Mouse (Mus musculus) forebrain, embryonic 11.5 days (tissue): ENCODE measurements at regions not wholly inside any gene's neighbourhood (a gene's known extent, or its start where the extent isn't known, plus 50 kb on each side); places are given as distances from the start of the nearest gene placed in this dataset.

Experiments
- ATAC-seq: fragments of 200-750 bp; cut with Nextera tagmentation; replicated peaks from 2 replicates; pipeline ENCODE4 v1.8.0; 2017; ENCODE audit warnings: moderate TSS enrichment; ENCODE audit not compliant: low FRiP score
- DNase-seq: peaks from one replicate; pipeline ENCODE4 v3.0.0-alpha.2; 2017; ENCODE audit warnings: low spot score
- H3K27ac ChIP-seq: fragments of 300-500 bp; sonication (generic); 2 replicates; pipeline ENCODE4 v1.5.1; 2014; ENCODE audit warnings: low read depth, low read length
- H3K27me3 ChIP-seq: fragments of 300-500 bp; sonication (generic); 2 replicates; pipeline ENCODE4 v1.6.1; 2014; ENCODE audit warnings: mild to moderate bottlenecking, low read length, mixed read lengths; ENCODE audit not compliant: control insufficient read depth, insufficient read depth
- H3K36me3 ChIP-seq: fragments of 300-500 bp; sonication (generic); 2 replicates; pipeline ENCODE4 v1.6.1; 2014; ENCODE audit warnings: mild to moderate bottlenecking, low read length, moderate library complexity, mixed read lengths; ENCODE audit not compliant: control insufficient read depth, insufficient read depth
- H3K4me1 ChIP-seq: fragments of 300-500 bp; sonication (generic); replicated peaks from 2 replicates; pipeline ENCODE4 v1.6.1; 2014; ENCODE audit warnings: low read length, mixed read lengths; ENCODE audit not compliant: control insufficient read depth, insufficient read depth
- H3K4me2 ChIP-seq: fragments of 300-500 bp; sonication (generic); 2 replicates; pipeline ENCODE4 v1.6.1; 2014; ENCODE audit warnings: low read depth, mild to moderate bottlenecking, low read length, moderate library complexity, mixed read lengths; ENCODE audit not compliant: severe bottlenecking
- H3K4me3 ChIP-seq: fragments of 300-500 bp; sonication (generic); 2 replicates; pipeline ENCODE4 v1.5.1; 2014; ENCODE audit warnings: low read depth, low read length
- H3K9ac ChIP-seq: fragments of 300-500 bp; sonication (generic); 2 replicates; pipeline ENCODE4 v1.6.1; 2014; ENCODE audit warnings: low read length
- H3K9me3 ChIP-seq: fragments of 300-500 bp; sonication (generic); 2 replicates; pipeline ENCODE4 v1.6.1; 2016; ENCODE audit warnings: low read length, mixed read lengths; ENCODE audit not compliant: control insufficient read depth
- WGBS: fragments of 180-500 bp; shearing (Covaris S2); extraction: QIAGEN DNeasy Blood & Tissue Kit; methylation state at CpG from one replicate; pipeline ENCODE4 v1.1.7; 2014; 5-methylcytosine and 5-hydroxymethylcytosine counted together

DNA sequence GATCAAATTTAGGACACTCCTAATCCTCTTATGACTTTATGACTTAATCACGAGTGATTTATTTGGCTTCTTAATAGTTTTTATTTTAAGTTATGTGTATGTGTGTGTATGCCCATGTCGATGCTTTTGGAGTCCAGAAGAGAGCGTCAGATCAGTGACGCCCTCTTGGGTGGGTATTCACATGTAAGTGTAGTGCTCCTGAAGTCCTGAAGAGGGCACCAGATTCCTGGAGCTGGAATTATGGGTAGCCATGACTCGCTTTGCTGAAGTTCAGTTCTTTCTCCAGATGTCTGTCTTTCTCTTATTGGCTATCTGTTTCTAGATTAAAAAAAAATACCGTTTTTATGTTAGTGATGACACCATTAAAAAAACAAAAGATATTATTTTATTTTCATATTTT lies 251.0 kb downstream of the Ipmk start:
- 90% methylated on average over 6 of the region's 6 CpGs for WGBS
- Histone ChIP-seq H3K36me3 (no peaks in the 10 kb centered on the region), H3K27me3 (no peaks in the 10 kb centered on the region), H3K9ac (no peak overlapping the region), H3K9me3 (no peaks in the 10 kb centered on the region), H3K4me1 (no peaks in the 10 kb centered on the region), H3K4me3 (no peak overlapping the region), H3K27ac (no peak overlapping the region), H3K4me2 (no peak overlapping the region)
- ATAC-seq = no peak
- DNase-seq = no peak

- DNase-seq (no peak), ATAC-seq (no peak)
- no peak overlapping the region for H3K4me3 ChIP-seq
- no peak overlapping the region for H3K4me2 ChIP-seq
- H3K9me3 ChIP-seq = no peaks in the 10 kb centered on the region
- H3K4me1 ChIP-seq = no peaks in the 10 kb centered on the region
- H3K27ac ChIP-seq = no peak overlapping the region
- H3K36me3 ChIP-seq = no peaks in the 10 kb centered on the region
- no peaks in the 10 kb centered on the region for H3K27me3 ChIP-seq
- 93% methylated on average over 4 of the region's 4 CpGs for WGBS
- H3K9ac ChIP-seq = no peak overlapping the region
Observed at GRCm38 (mm10) chr10:71613736-71614135, 266.2 kb downstream of the Ipmk start.

DNA sequence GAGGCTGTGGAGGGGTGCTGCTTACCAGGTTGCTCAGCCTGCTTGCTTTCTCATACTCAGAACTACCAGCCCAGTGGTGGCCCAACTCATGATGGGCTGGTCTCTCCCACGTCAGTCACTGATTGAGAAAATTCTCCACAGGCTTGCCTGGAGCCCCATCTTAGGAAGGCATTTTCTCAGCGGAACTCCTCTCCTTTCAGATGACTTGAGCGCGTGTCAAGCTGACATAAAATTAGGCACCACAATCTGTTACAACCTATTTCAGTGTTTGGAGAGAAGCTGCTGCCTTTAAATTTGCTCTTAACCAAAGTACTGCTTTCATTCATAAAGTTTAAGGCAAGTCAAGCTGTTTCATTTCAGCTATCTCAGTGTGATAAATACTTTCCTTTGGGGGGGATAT lies 269.6 kb downstream of the Ipmk start:
- 90% methylated on average over 4 of the region's 4 CpGs for WGBS
- no peak overlapping the region for H3K27ac ChIP-seq
- no peak for DNase-seq
- H3K4me3 ChIP-seq = no peak overlapping the region
- H3K27me3 ChIP-seq = no peaks in the 10 kb centered on the region
- no peak overlapping the region for H3K9ac ChIP-seq
- H3K4me1 ChIP-seq = no peaks in the 10 kb centered on the region
- H3K36me3 ChIP-seq = no peaks in the 10 kb centered on the region
- H3K4me2 ChIP-seq = no peak overlapping the region
- H3K9me3 ChIP-seq = no peaks in the 10 kb centered on the region
- no peak for ATAC-seq

DNA sequence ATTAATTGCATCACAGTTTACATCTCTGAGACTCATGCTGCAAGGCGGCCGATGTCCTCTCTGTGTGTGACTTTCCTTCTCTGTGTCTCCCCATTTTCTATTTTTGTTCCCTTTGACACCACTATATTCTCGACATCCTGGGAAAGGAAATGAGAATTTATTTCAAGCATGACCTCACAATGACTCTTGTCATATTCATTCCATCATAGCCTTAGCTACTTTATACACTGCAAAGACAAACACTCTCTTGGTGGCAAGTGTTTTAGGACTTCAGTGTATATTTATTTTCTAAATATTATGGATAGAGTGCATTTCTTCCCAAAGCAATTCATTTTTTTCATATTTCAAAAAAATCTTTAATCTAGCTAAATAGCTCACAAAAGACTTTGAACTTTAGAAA lies 298.5 kb downstream of the Ipmk start:
- WGBS = 83% methylated on average over 3 of the region's 3 CpGs
- Histone ChIP-seq H3K36me3 (no peaks in the 10 kb centered on the region), H3K9me3 (no peaks in the 10 kb centered on the region), H3K4me1 (no peaks in the 10 kb centered on the region), H3K27ac (no peak overlapping the region), H3K9ac (no peak overlapping the region), H3K27me3 (no peaks in the 10 kb centered on the region), H3K4me2 (no peak overlapping the region), H3K4me3 (no peak overlapping the region)
- DNase-seq (no peak), ATAC-seq (no peak)

- 75% methylated on average over 7 of the region's 7 CpGs for WGBS
- no peaks in the 10 kb centered on the region for H3K27me3 ChIP-seq
- H3K4me2 ChIP-seq = no peak overlapping the region
- H3K9me3 ChIP-seq = no peaks in the 10 kb centered on the region
- H3K4me3 ChIP-seq = no peak overlapping the region
- H3K9ac ChIP-seq = no peak overlapping the region
- no peaks in the 10 kb centered on the region for H3K36me3 ChIP-seq
- no peaks in the 10 kb centered on the region for H3K4me1 ChIP-seq
- ATAC-seq = no peak
- no peak overlapping the region for H3K27ac ChIP-seq
- no peak for DNase-seq
Observed at GRCm38 (mm10) chr10:71657525-71657924, 310.0 kb downstream of the Ipmk start.

DNA sequence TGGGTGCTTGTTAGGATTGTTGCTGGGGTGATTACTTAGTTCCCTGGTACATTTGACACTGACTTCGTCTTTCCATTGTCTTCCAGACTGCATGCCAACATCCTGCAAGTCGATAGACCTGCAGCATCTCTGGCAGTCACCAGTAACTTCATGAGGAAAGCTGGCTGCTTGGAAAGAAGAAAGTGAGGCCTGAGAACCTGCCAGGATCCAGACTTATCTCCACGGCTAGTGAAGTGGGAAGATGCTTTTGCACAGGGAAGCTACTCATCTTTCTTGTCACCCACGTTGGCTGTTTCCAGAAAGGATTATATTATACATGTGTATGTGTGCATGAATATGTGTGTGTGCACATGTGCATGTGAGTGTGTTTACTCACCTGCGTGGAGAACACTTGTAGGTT lies 316.0 kb downstream of the Ipmk start:
- Histone ChIP-seq H3K4me3 (no peak overlapping the region), H3K27me3 (no peaks in the 10 kb centered on the region), H3K27ac (no peak overlapping the region), H3K36me3 (no peaks in the 10 kb centered on the region), H3K9ac (no peak overlapping the region), H3K4me1 (no peaks in the 10 kb centered on the region), H3K4me2 (no peak overlapping the region), H3K9me3 (no peaks in the 10 kb centered on the region)
- 78% methylated on average over 5 of the region's 5 CpGs for WGBS
- no peak for DNase-seq
- ATAC-seq = no peak

GRCm38 (mm10) chr10:71667160-71667571 lies 319.6 kb downstream of the Ipmk start:
- no peaks in the 10 kb centered on the region for H3K27me3 ChIP-seq
- no peak overlapping the region for H3K4me2 ChIP-seq
- WGBS = 80% methylated on average over 7 of the region's 7 CpGs
- H3K36me3 ChIP-seq = no peaks in the 10 kb centered on the region
- no peaks in the 10 kb centered on the region for H3K9me3 ChIP-seq
- H3K4me3 ChIP-seq = no peak overlapping the region
- DNase-seq (no peak), ATAC-seq (peak; percentile 64; the same call in 1 of the 2 replicates)
- no peaks in the 10 kb centered on the region for H3K4me1 ChIP-seq
- no peak overlapping the region for H3K9ac ChIP-seq
- no peak overlapping the region for H3K27ac ChIP-seq

- no peaks in the 10 kb centered on the region for H3K4me1 ChIP-seq
- H3K9me3 ChIP-seq = no peaks in the 10 kb centered on the region
- H3K9ac ChIP-seq = no peak overlapping the region
- WGBS = 75% methylated on average over 5 of the region's 5 CpGs
- no peak overlapping the region for H3K27ac ChIP-seq
- H3K4me3 ChIP-seq = no peak overlapping the region
- H3K27me3 ChIP-seq = no peaks in the 10 kb centered on the region
- no peaks in the 10 kb centered on the region for H3K36me3 ChIP-seq
- ATAC-seq (no peak), DNase-seq (no peak)
- H3K4me2 ChIP-seq = no peak overlapping the region
Observed at GRCm38 (mm10) chr10:71679240-71679639, 331.7 kb downstream of the Ipmk start.

DNA sequence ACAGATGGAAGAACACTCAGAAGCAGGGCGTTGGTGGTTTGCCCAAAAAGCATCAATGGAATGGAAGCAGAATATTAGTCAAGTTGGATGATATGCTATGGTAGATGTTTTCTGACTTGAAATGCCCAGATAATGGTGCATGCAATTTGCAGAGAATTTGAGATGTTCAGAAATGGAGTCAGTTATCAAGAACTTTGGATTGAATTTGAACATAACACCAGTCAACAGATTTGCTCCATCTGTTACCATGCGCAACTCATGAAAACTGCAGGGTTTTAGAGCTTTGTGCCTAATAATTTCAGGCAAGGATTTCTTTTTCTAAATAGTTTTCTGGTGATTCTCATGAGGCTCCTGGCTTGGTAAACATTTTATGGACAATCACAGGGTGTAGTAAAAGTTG lies 365.9 kb downstream of the Ipmk start:
- H3K4me3 ChIP-seq = no peak overlapping the region

More for the DNA sequence above, 365.9 kb downstream of the Ipmk start:
- DNase-seq (no peak), ATAC-seq (no peak)
- Histone ChIP-seq H3K9ac (no peak overlapping the region), H3K9me3 (no peaks in the 10 kb centered on the region), H3K27me3 (no peaks in the 10 kb centered on the region), H3K4me2 (no peak overlapping the region), H3K27ac (no peak overlapping the region), H3K36me3 (no peaks in the 10 kb centered on the region), H3K4me1 (no peaks in the 10 kb centered on the region)
- 91% methylated on average over 2 of the region's 2 CpGs for WGBS
